Mouse (Mus musculus): ENCODE results near the gene Epha5.

Gene Epha5

GRCm38 (mm10) chr5:84298878-84299736 is 118.1 kb downstream of the Epha5 start:
- DNase-seq = no peak

- no peak for DNase-seq
Observed at GRCm38 (mm10) chr5:84289429-84289977, 127.7 kb downstream of the Epha5 start.

GRCm38 (mm10) chr5:84281290-84282017 is 135.7 kb downstream of the Epha5 start:
- no peak for DNase-seq

GRCm38 (mm10) chr5:84276996-84277395 is 140.2 kb downstream of the Epha5 start:
- DNase-seq = no peak

GRCm38 (mm10) chr5:84265407-84265806 is 151.8 kb downstream of the Epha5 start:
- DNase-seq = no peak

- no peak for DNase-seq
Observed at GRCm38 (mm10) chr5:84263999-84264398, 153.2 kb downstream of the Epha5 start.

- no peak for DNase-seq
Observed at GRCm38 (mm10) chr5:84229971-84230370, 187.2 kb downstream of the Epha5 start.

- DNase-seq = no peak
Observed at GRCm38 (mm10) chr5:84208609-84209008, 208.6 kb downstream of the Epha5 start.

- DNase-seq = no peak
Observed at GRCm38 (mm10) chr5:84193348-84193747, 223.8 kb downstream of the Epha5 start.

GRCm38 (mm10) chr5:84184189-84184588 is 233.0 kb downstream of the Epha5 start:
- DNase-seq = no peak

GRCm38 (mm10) chr5:84153095-84153494 is 264.1 kb downstream of the Epha5 start:
- no peak for DNase-seq

GRCm38 (mm10) chr5:84142138-84142537 is 275.0 kb downstream of the Epha5 start:
- DNase-seq = no peak

GRCm38 (mm10) chr5:84095947-84096346 is 321.2 kb downstream of the Epha5 start:
- no peak for DNase-seq

- DNase-seq = no peak
Observed at GRCm38 (mm10) chr5:84081321-84081720, 335.9 kb downstream of the Epha5 start.

GRCm38 (mm10) chr5:84070976-84071375 is 346.2 kb downstream of the Epha5 start:
- no peak for DNase-seq

GRCm38 (mm10) chr5:84053880-84054279 is 363.3 kb downstream of the Epha5 start:
- no peak for DNase-seq

- DNase-seq = no peak
Observed at GRCm38 (mm10) chr5:84037250-84037963, 379.8 kb downstream of the Epha5 start.

Data from cerebellum, adult 11-12 months (tissue).